In genomic region chr17:27685550-27685913, GRCm38 (mm10) we compare ENCODE assay signal across 10 mouse cellular contexts. TPM values are rescaled to one million over a fixed set of nuclear protein-coding genes. Genes with fewer than 3 reads are reported as not detected.
DNase-seq lines count a peak whose midpoint lies in the region; ATAC-seq and TF ChIP-seq lines count a peak whose summit lies in the region.
"Had no signal": no experiment of that assay in that cellular context is flagged by ENCODE, and none has a peak within 500 bp of the region (broad histone marks: within the 10 kb centered on the region; RNA-seq: fewer than 3 reads in every experiment).

No protein-coding gene starts in this region.

- peak; percentile 45 for ATAC-seq in hindbrain, embryonic 11.5 days (ENCODE audit: low FRiP score)
- peak; percentile 43 for ATAC-seq in midbrain, embryonic 11.5 days (ENCODE audit: low FRiP score)
- no peak for ATAC-seq in erythroid progenitor cell, adult 5-6 weeks (replicated peaks; ENCODE audit: low FRiP score, poor library complexity, severe bottlenecking)

- H3K4me2 ChIP-seq in hindbrain, embryonic 11.5 days (replicated peaks; ENCODE audit: low read depth, low read length), result peak overlapping the region; percentile 97
- H3K4me2 ChIP-seq in midbrain, embryonic 11.5 days, result peak overlapping the region; percentile 94

- in situ Hi-C loops in ES-E14 (cut with MboI; ENCODE audit: low sequenced_read_pairs in 2 of 2, unreplicated experiment in 2 of 2), result no loop called here

- WGBS in heart, embryonic 10.5 days, result 3% methylated on average over 11 of the region's 11 CpGs
- 3% methylated on average over 11 of the region's 11 CpGs for WGBS in hindbrain, embryonic 11.5 days
- 4% methylated on average over 11 of the region's 11 CpGs for WGBS in midbrain, embryonic 11.5 days

- peaks cover 23% of the 10 kb centered on the region for H3K4me1 ChIP-seq in heart, embryonic 10.5 days
- H3K4me1 ChIP-seq in ES-E14 (ENCODE audit: control insufficient read depth in 2 of 2, insufficient read depth in 2 of 2, low read length in 2 of 2, poor library complexity in 1 of 2), result peaks cover 0 to 15% of the 10 kb centered on the region in 2 experiments; a peak in 2 of 4 replicates
- peaks cover 3% of the 10 kb centered on the region; the same call in 1 of the 2 replicates for H3K4me1 ChIP-seq in hindbrain, embryonic 11.5 days (replicated peaks; ENCODE audit: control insufficient read depth, insufficient read depth, low read length)
- peaks cover 16% of the 10 kb centered on the region for H3K4me1 ChIP-seq in midbrain, embryonic 11.5 days (ENCODE audit: control insufficient read depth, insufficient read depth, low read length)

- H3K36me3 ChIP-seq in heart, embryonic 10.5 days, result no peaks in the 10 kb centered on the region
- H3K36me3 ChIP-seq in ES-E14 (ENCODE audit: control insufficient read depth, insufficient read depth, low read length, poor library complexity, severe bottlenecking), result no peaks in the 10 kb centered on the region
- no peaks in the 10 kb centered on the region for H3K36me3 ChIP-seq in hindbrain, embryonic 11.5 days (ENCODE audit: control insufficient read depth, insufficient read depth, low read length)
- H3K36me3 ChIP-seq in midbrain, embryonic 11.5 days (ENCODE audit: control insufficient read depth, insufficient read depth, low read length), result no peaks in the 10 kb centered on the region

- peaks cover 83% of the 10 kb centered on the region for H3K27me3 ChIP-seq in heart, embryonic 10.5 days (ENCODE audit: insufficient read depth, poor library complexity, severe bottlenecking)
- H3K27me3 ChIP-seq in hindbrain, embryonic 11.5 days (ENCODE audit: control insufficient read depth, insufficient read depth, low read length), result peaks cover 6% of the 10 kb centered on the region; the same call in 1 of the 2 replicates
- H3K27me3 ChIP-seq in midbrain, embryonic 11.5 days (ENCODE audit: control insufficient read depth, insufficient read depth, low read length), result peaks cover 6% of the 10 kb centered on the region

- no peak overlapping the region for H3K9ac ChIP-seq in ES-E14 (ENCODE audit: insufficient read depth, low read depth, low read length, poor library complexity, severe bottlenecking)
- H3K9ac ChIP-seq in hindbrain, embryonic 11.5 days (ENCODE audit: low read depth, low read length), result peak overlapping the region; percentile 60
- peak overlapping the region; percentile 59 for H3K9ac ChIP-seq in midbrain, embryonic 11.5 days (ENCODE audit: low read length)

- DNase-seq in heart, embryonic 10.5 days (ENCODE audit: low spot score), result no peak
- DNase-seq in heart, adult 18-20 months, result no peak
- DNase-seq in ES-E14 (ENCODE audit: low read depth, low spot score), result no peak
- peak; percentile 37 for DNase-seq in hindbrain, embryonic 11.5 days (ENCODE audit: low spot score)
- DNase-seq in midbrain, embryonic 11.5 days (ENCODE audit: low spot score, missing footprints), result peak; percentile 87
- no peak for DNase-seq in gastrocnemius, postnatal 10 days
- DNase-seq in left cerebral cortex, adult 9 months (ENCODE audit: low spot score in 2 of 2), result no peak

- no peaks in the 10 kb centered on the region for H3K9me3 ChIP-seq in heart, embryonic 10.5 days
- no peaks in the 10 kb centered on the region for H3K9me3 ChIP-seq in ES-E14 (ENCODE audit: control insufficient read depth, insufficient read depth, low read depth, low read length)
- no peaks in the 10 kb centered on the region for H3K9me3 ChIP-seq in hindbrain, embryonic 11.5 days (ENCODE audit: control insufficient read depth, low read length)
- no peaks in the 10 kb centered on the region for H3K9me3 ChIP-seq in midbrain, embryonic 11.5 days (ENCODE audit: control insufficient read depth, low read length)

- peak overlapping the region; percentile 65 for H3K4me3 ChIP-seq in heart, embryonic 10.5 days
- peak overlapping the region; percentile 64 to 65 for H3K4me3 ChIP-seq in ES-E14 (ENCODE audit: insufficient read depth in 1 of 2, low read depth in 1 of 2, low read length in 2 of 2, poor library complexity in 1 of 2, severe bottlenecking in 1 of 2)
- H3K4me3 ChIP-seq in hindbrain, embryonic 11.5 days (ENCODE audit: low read depth, low read length), result peak overlapping the region; percentile 45
- peak overlapping the region; percentile 45 for H3K4me3 ChIP-seq in midbrain, embryonic 11.5 days (ENCODE audit: low read depth, low read length)

- H3K27ac ChIP-seq in heart, embryonic 10.5 days, result no peak overlapping the region
- no peak overlapping the region for H3K27ac ChIP-seq in ES-E14 (ENCODE audit: insufficient read depth, low read depth, low read length, poor library complexity, severe bottlenecking)
- no peak overlapping the region for H3K27ac ChIP-seq in hindbrain, embryonic 11.5 days (ENCODE audit: low read depth, low read length)
- H3K27ac ChIP-seq in midbrain, embryonic 11.5 days (ENCODE audit: low read depth, low read length), result no peak overlapping the region

TF ChIP-seq in ES-E14, 5 proteins besides CTCF, POLR2A, EP300 and RAD21:
- no peak for TF ChIP-seq ZC3H11A (IDR thresholded peaks at IDR 0.05; ENCODE audit: borderline replicate concordance, low read depth, low read length)
- no peak for TF ChIP-seq CHD2 (IDR thresholded peaks at IDR 0.05; ENCODE audit: low read depth, low read length)
- TF ChIP-seq HCFC1 (IDR thresholded peaks at IDR 0.05; ENCODE audit: borderline replicate concordance, insufficient read depth, low read length), result no peak
- no peak for TF ChIP-seq ZNF384 (IDR thresholded peaks at IDR 0.05; ENCODE audit: low read depth, low read length)
- no peak for TF ChIP-seq MAFK (IDR thresholded peaks at IDR 0.05; ENCODE audit: insufficient read depth, low read depth, low read length)

RNA-seq across cellular contexts. Expression of gene Pacsin1, which starts 30.2 kb away (rescaled TPM):
- 2.1 and 3.3 TPM in 2 replicates for polyA plus RNA-seq in heart, embryonic 10.5 days (2016; fragmentation: Nextera tagmentation; extraction: Ambion mirVana)
- total RNA-seq in heart, adult 18-20 months (2021), result under 1 TPM; 0.25 to 0.67 TPM
- 7.9 and 8.8 TPM in 2 replicates for total RNA-seq in ES-E14 (2012; rRNA removed)
- 3.5 and 3.7 TPM in 2 replicates for polyA plus RNA-seq in hindbrain, embryonic 11.5 days (2014; fragmentation: Nextera tagmentation; extraction: Ambion mirVana)
- 3.1 and 4.5 TPM in 2 replicates for polyA plus RNA-seq in midbrain, embryonic 11.5 days (2014; fragmentation: Nextera tagmentation; extraction: Ambion mirVana)
- total RNA-seq in erythroid progenitor cell, adult 5-6 weeks (2015; ENCODE audit: low replicate concordance), result not detected in 2 replicates
- not detected in 2 replicates for total RNA-seq in erythroid progenitor cell, adult 5-6 weeks (2017; ENCODE audit: low replicate concordance)
- total RNA-seq in gastrocnemius, postnatal 10 days (2021), result 1 to 10 TPM in 1 of 2 experiments, under 1 TPM in 1; 0.33 to 1.8 TPM
- total RNA-seq: megakaryocyte progenitor cell, adult 5-6 weeks had no signal

RNA-seq across cellular contexts. Expression of gene Spdef, which starts 43.2 kb away (rescaled TPM):
- polyA plus RNA-seq in heart, embryonic 10.5 days (2016; fragmentation: Nextera tagmentation; extraction: Ambion mirVana), result 0.11 and 0.33 TPM in 2 replicates
- under 1 TPM in 1 of 2 experiments, not detected in 1; 0.18 TPM for total RNA-seq in heart, adult 18-20 months (2021)
- 0.53 TPM in 1 of 2 replicates, not detected in the other for total RNA-seq in ES-E14 (2012; rRNA removed)
- polyA plus RNA-seq in hindbrain, embryonic 11.5 days (2014; fragmentation: Nextera tagmentation; extraction: Ambion mirVana), result 0.17 TPM in 1 of 2 replicates, not detected in the other
- polyA plus RNA-seq in midbrain, embryonic 11.5 days (2014; fragmentation: Nextera tagmentation; extraction: Ambion mirVana), result 0.25 TPM in 1 of 2 replicates, not detected in the other
- total RNA-seq in erythroid progenitor cell, adult 5-6 weeks (2015; ENCODE audit: low replicate concordance), result not detected in 2 replicates
- not detected in 2 replicates for total RNA-seq in erythroid progenitor cell, adult 5-6 weeks (2017; ENCODE audit: low replicate concordance)
- total RNA-seq in gastrocnemius, postnatal 10 days (2021), result under 1 TPM; 0.26 to 0.43 TPM
- total RNA-seq: megakaryocyte progenitor cell, adult 5-6 weeks had no signal

RNA-seq across cellular contexts. Expression of gene Rps10, which starts 49.1 kb away (rescaled TPM):
- 629 and 734 TPM in 2 replicates for polyA plus RNA-seq in heart, embryonic 10.5 days (2016; fragmentation: Nextera tagmentation; extraction: Ambion mirVana)
- 100 to 1,000 TPM; 527 to 608 TPM for total RNA-seq in heart, adult 18-20 months (2021)
- total RNA-seq in ES-E14 (2012; rRNA removed), result 1,842 and 2,049 TPM in 2 replicates
- 817 and 827 TPM in 2 replicates for polyA plus RNA-seq in hindbrain, embryonic 11.5 days (2014; fragmentation: Nextera tagmentation; extraction: Ambion mirVana)
- 845 and 859 TPM in 2 replicates for polyA plus RNA-seq in midbrain, embryonic 11.5 days (2014; fragmentation: Nextera tagmentation; extraction: Ambion mirVana)
- total RNA-seq in erythroid progenitor cell, adult 5-6 weeks (2015; ENCODE audit: low replicate concordance), result 648 and 718 TPM in 2 replicates
- total RNA-seq in erythroid progenitor cell, adult 5-6 weeks (2017; ENCODE audit: low replicate concordance), result 440 and 463 TPM in 2 replicates
- 100 to 1,000 TPM; 708 to 712 TPM for total RNA-seq in gastrocnemius, postnatal 10 days (2021)

RNA-seq across cellular contexts. Expression of gene RPS10-NUDT3, which starts 50.5 kb away (rescaled TPM):
- polyA plus RNA-seq in heart, embryonic 10.5 days (2016; fragmentation: Nextera tagmentation; extraction: Ambion mirVana), result not detected in 2 replicates
- under 1 TPM in 1 of 2 experiments, not detected in 1; 0.84 TPM for total RNA-seq in heart, adult 18-20 months (2021)
- not detected in 2 replicates for total RNA-seq in ES-E14 (2012; rRNA removed)
- polyA plus RNA-seq in hindbrain, embryonic 11.5 days (2014; fragmentation: Nextera tagmentation; extraction: Ambion mirVana), result not detected in 2 replicates
- polyA plus RNA-seq in midbrain, embryonic 11.5 days (2014; fragmentation: Nextera tagmentation; extraction: Ambion mirVana), result not detected in 2 replicates
- not detected in 2 replicates for total RNA-seq in erythroid progenitor cell, adult 5-6 weeks (2015; ENCODE audit: low replicate concordance)
- total RNA-seq in erythroid progenitor cell, adult 5-6 weeks (2017; ENCODE audit: low replicate concordance), result 12.3 TPM in 1 of 2 replicates, not detected in the other
- not detected for total RNA-seq in gastrocnemius, postnatal 10 days (2021)
- total RNA-seq: gastrocnemius, postnatal 14 days; megakaryocyte progenitor cell, adult 5-6 weeks had no signal

Comparison
In these comparisons a context has a peak if more than half of its experiments do, and no peak if none do; other contexts are left out.
1. DNase-seq: peak in hindbrain, embryonic 11.5 days (single experiment) and midbrain, embryonic 11.5 days (single experiment); none in heart, embryonic 10.5 days (single experiment), heart, adult 18-20 months (0 of 2), ES-E14 (single experiment), gastrocnemius, postnatal 10 days (single experiment) and left cerebral cortex, adult 9 months (0 of 2).
2. Peak in every context shown above with its lines, with median percentiles within 50 percentile points of each other: H3K4me3 ChIP-seq.